Mouse (Mus musculus): ENCODE measurements around the gene Rhoh. TPM values are rescaled to one million over a fixed set of nuclear protein-coding genes. Genes with fewer than 3 reads are reported as not detected.

The Rhoh gene
- polyA plus RNA-seq, 1 experiment from 2014 or later: 0.90 TPM

- TF ChIP-seq EP300 (IDR thresholded peaks at IDR 0.05) (no peak), CTCF (IDR thresholded peaks at IDR 0.05) (no peak)
These were observed 51.2 kb downstream of the Rhoh start for GRCm38 (mm10) chr5:65912201-65912600.

GRCm38 (mm10) chr5:65913126-65913525, 52.1 kb downstream of the Rhoh start:
- ATAC-seq: no peak
- no peaks in the 10 kb centered on the region for H3K36me3 ChIP-seq (ENCODE audit: insufficient read depth, low read length)
- WGBS: 85% methylated on average over 9 of the region's 9 CpGs

More at GRCm38 (mm10) chr5:65912201-65912600, 51.2 kb downstream of the Rhoh start:
- WGBS: 72% methylated on average over 5 of the region's 5 CpGs
- Histone ChIP-seq H3K4me3 (ENCODE audit: low read depth, low read length) (no peak overlapping the region), H3K36me3 (ENCODE audit: insufficient read depth, low read length) (no peaks in the 10 kb centered on the region), H3K4me1 (ENCODE audit: insufficient read depth, low read depth, low read length) (no peaks in the 10 kb centered on the region), H3K4me2 (replicated peaks; ENCODE audit: low read depth, low read length) (no peak overlapping the region), H3K9ac (replicated peaks; ENCODE audit: low read depth) (no peak overlapping the region), H3K9me3 (ENCODE audit: low read length) (no peaks in the 10 kb centered on the region), H3K27me3 (replicated peaks; ENCODE audit: insufficient read depth, low read length) (no peaks in the 10 kb centered on the region), H3K27ac (ENCODE audit: low read length) (no peak overlapping the region)
- ATAC-seq (no peak), DNase-seq (ENCODE audit: low spot score) (no peak)

GRCm38 (mm10) chr5:65914342-65914741, 53.3 kb downstream of the Rhoh start:
- Histone ChIP-seq H3K36me3 (ENCODE audit: insufficient read depth, low read length) (no peaks in the 10 kb centered on the region), H3K9me3 (ENCODE audit: low read length) (no peaks in the 10 kb centered on the region), H3K4me1 (ENCODE audit: insufficient read depth, low read depth, low read length) (no peaks in the 10 kb centered on the region), H3K4me2 (replicated peaks; ENCODE audit: low read depth, low read length) (no peak overlapping the region), H3K9ac (replicated peaks; ENCODE audit: low read depth) (no peak overlapping the region), H3K4me3 (ENCODE audit: low read depth, low read length) (no peak overlapping the region), H3K27ac (ENCODE audit: low read length) (no peak overlapping the region), H3K27me3 (replicated peaks; ENCODE audit: insufficient read depth, low read length) (no peaks in the 10 kb centered on the region)
- ATAC-seq (no peak), DNase-seq (ENCODE audit: low spot score) (no peak)
- TF ChIP-seq EP300 (IDR thresholded peaks at IDR 0.05) (no peak), CTCF (IDR thresholded peaks at IDR 0.05) (no peak)
- 89% methylated on average over 7 of the region's 7 CpGs for WGBS

More at GRCm38 (mm10) chr5:65913126-65913525, 52.1 kb downstream of the Rhoh start:
- DNase-seq (ENCODE audit: low spot score): no peak
- Histone ChIP-seq H3K4me2 (replicated peaks; ENCODE audit: low read depth, low read length) (no peak overlapping the region), H3K9me3 (ENCODE audit: low read length) (no peaks in the 10 kb centered on the region), H3K4me1 (ENCODE audit: insufficient read depth, low read depth, low read length) (no peaks in the 10 kb centered on the region), H3K27ac (ENCODE audit: low read length) (no peak overlapping the region), H3K4me3 (ENCODE audit: low read depth, low read length) (no peak overlapping the region), H3K27me3 (replicated peaks; ENCODE audit: insufficient read depth, low read length) (no peaks in the 10 kb centered on the region), H3K9ac (replicated peaks; ENCODE audit: low read depth) (no peak overlapping the region)
- no peak for TF ChIP-seq EP300 (IDR thresholded peaks at IDR 0.05)

- ATAC-seq: no peak
- no peak for TF ChIP-seq CTCF (IDR thresholded peaks at IDR 0.05)
- TF ChIP-seq EP300 (IDR thresholded peaks at IDR 0.05): no peak
- 84% methylated on average over 5 of the region's 5 CpGs for WGBS
These were observed 55.9 kb downstream of the Rhoh start for GRCm38 (mm10) chr5:65916930-65917329.

DNA sequence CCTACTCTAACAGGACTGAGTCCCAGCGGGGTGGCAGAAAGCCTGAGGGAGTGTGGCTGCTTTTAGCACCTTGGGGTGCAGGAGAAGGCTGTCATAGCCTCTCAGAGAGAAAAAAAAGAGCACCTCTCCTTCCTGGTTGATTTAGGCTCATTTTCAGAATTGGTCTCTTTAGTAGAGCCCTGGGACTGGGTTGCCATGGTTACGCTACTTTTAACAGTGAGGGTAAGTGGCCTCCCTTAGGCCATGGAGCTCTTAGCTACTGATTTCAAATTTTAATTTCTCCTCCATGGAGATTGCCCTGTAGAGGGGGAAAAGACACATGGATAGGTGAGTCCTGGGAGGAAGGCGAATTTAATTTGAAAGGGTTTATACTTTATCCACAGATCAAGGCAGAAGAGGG, 57.6 kb downstream of the Rhoh start:
- Histone ChIP-seq H3K4me3 (ENCODE audit: low read depth, low read length) (no peak overlapping the region), H3K9ac (replicated peaks; ENCODE audit: low read depth) (no peak overlapping the region), H3K9me3 (ENCODE audit: low read length) (no peaks in the 10 kb centered on the region), H3K4me2 (replicated peaks; ENCODE audit: low read depth, low read length) (no peak overlapping the region), H3K36me3 (ENCODE audit: insufficient read depth, low read length) (no peaks in the 10 kb centered on the region), H3K27ac (ENCODE audit: low read length) (no peak overlapping the region), H3K4me1 (ENCODE audit: insufficient read depth, low read depth, low read length) (no peaks in the 10 kb centered on the region), H3K27me3 (replicated peaks; ENCODE audit: insufficient read depth, low read length) (no peaks in the 10 kb centered on the region)
- no peak for TF ChIP-seq CTCF (IDR thresholded peaks at IDR 0.05)
- no peak for TF ChIP-seq EP300 (IDR thresholded peaks at IDR 0.05)
- DNase-seq (ENCODE audit: low spot score) (peak; percentile 14), ATAC-seq (no peak)
- 81% methylated on average over 3 of the region's 3 CpGs for WGBS

More at GRCm38 (mm10) chr5:65916930-65917329, 55.9 kb downstream of the Rhoh start:
- Histone ChIP-seq H3K4me2 (replicated peaks; ENCODE audit: low read depth, low read length) (no peak overlapping the region), H3K4me1 (ENCODE audit: insufficient read depth, low read depth, low read length) (no peaks in the 10 kb centered on the region), H3K36me3 (ENCODE audit: insufficient read depth, low read length) (no peaks in the 10 kb centered on the region), H3K9me3 (ENCODE audit: low read length) (no peaks in the 10 kb centered on the region), H3K4me3 (ENCODE audit: low read depth, low read length) (no peak overlapping the region), H3K27me3 (replicated peaks; ENCODE audit: insufficient read depth, low read length) (no peaks in the 10 kb centered on the region), H3K27ac (ENCODE audit: low read length) (no peak overlapping the region), H3K9ac (replicated peaks; ENCODE audit: low read depth) (no peak overlapping the region)
- no peak for DNase-seq (ENCODE audit: low spot score)

DNA sequence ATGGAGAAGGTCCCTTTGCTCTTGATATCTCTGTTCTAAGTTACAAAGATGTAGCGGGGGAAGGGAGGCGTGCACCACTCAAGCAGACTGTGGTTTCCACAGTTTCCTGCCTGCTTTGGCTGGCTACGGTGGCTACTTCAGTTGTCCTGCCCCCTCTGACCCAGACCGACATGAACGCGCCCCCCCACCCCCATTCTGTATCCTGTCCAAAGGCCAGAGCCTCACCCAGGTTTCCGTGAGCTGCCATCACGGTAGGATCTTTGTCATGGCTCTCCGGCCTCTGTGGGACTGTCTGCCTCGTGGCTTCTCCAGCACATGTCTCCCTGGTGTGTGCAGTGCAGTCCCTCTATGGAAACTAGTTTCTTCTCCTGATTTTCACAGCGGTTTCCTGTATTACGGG, 58.3 kb downstream of the Rhoh start:
- no peak for TF ChIP-seq EP300 (IDR thresholded peaks at IDR 0.05)
- TF ChIP-seq CTCF (IDR thresholded peaks at IDR 0.05): no peak
- no peak overlapping the region for H3K27ac ChIP-seq (ENCODE audit: low read length)
- H3K27me3 ChIP-seq (replicated peaks; ENCODE audit: insufficient read depth, low read length): no peaks in the 10 kb centered on the region
- no peak overlapping the region for H3K9ac ChIP-seq (replicated peaks; ENCODE audit: low read depth)
- ATAC-seq (no peak), DNase-seq (ENCODE audit: low spot score) (no peak)
- H3K4me1 ChIP-seq (ENCODE audit: insufficient read depth, low read depth, low read length): no peaks in the 10 kb centered on the region
- no peaks in the 10 kb centered on the region for H3K36me3 ChIP-seq (ENCODE audit: insufficient read depth, low read length)
- no peaks in the 10 kb centered on the region for H3K9me3 ChIP-seq (ENCODE audit: low read length)
- no peak overlapping the region for H3K4me3 ChIP-seq (ENCODE audit: low read depth, low read length)
- no peak overlapping the region for H3K4me2 ChIP-seq (replicated peaks; ENCODE audit: low read depth, low read length)
- WGBS: 68% methylated on average over 12 of the region's 12 CpGs

DNA sequence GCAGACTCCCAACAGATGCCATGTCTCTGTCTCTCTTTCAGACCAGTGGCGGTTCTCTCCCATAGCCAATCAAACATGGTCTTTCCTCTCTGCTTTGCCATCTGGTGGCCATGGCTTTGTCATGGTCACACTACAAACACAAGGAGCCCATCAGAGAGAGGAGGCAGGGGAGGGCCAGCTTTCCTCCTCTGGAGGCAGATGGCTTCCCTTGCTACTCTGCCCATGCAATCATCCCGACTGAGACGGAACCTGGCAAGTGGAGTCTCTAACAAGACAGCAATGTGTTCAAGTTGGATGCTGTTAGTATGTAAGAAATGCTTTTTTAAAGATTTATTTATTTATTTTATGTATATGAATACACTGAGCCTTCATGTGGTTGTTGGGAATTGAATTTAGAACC, 58.9 kb downstream of the Rhoh start:
- ATAC-seq: no peak
- Histone ChIP-seq H3K9me3 (ENCODE audit: low read length) (no peaks in the 10 kb centered on the region), H3K36me3 (ENCODE audit: insufficient read depth, low read length) (no peaks in the 10 kb centered on the region), H3K9ac (replicated peaks; ENCODE audit: low read depth) (no peak overlapping the region), H3K4me2 (replicated peaks; ENCODE audit: low read depth, low read length) (no peak overlapping the region), H3K4me1 (ENCODE audit: insufficient read depth, low read depth, low read length) (no peaks in the 10 kb centered on the region), H3K27ac (ENCODE audit: low read length) (no peak overlapping the region), H3K4me3 (ENCODE audit: low read depth, low read length) (no peak overlapping the region), H3K27me3 (replicated peaks; ENCODE audit: insufficient read depth, low read length) (no peaks in the 10 kb centered on the region)
- no peak for DNase-seq (ENCODE audit: low spot score)
- no peak for TF ChIP-seq CTCF (IDR thresholded peaks at IDR 0.05)
- TF ChIP-seq EP300 (IDR thresholded peaks at IDR 0.05): no peak
- WGBS: 96% methylated on average over 3 of the region's 3 CpGs

Data from lung, postnatal 0 days (tissue).